Mouse (Mus musculus) megakaryocyte, embryonic 14.5 days (primary cell): ENCODE data around the gene Gemin7. TPM values are rescaled to one million over a fixed set of nuclear protein-coding genes. Genes with fewer than 3 reads are reported as not detected.

ENCODE experiments used
- H3K27me3 ChIP-seq: replicated peaks from 2 replicates; pipeline ENCODE3; 2012; ENCODE audit warnings: inconsistent platforms
- H3K36me3 ChIP-seq: replicated peaks from 2 replicates; pipeline ENCODE3; 2012; ENCODE audit warnings: low read length, inconsistent platforms, mixed read lengths
- H3K4me1 ChIP-seq: 2 replicates; pipeline ENCODE4 v1.6.1; 2012; ENCODE audit warnings: inconsistent platforms
- H3K4me3 ChIP-seq: replicated peaks from 2 replicates; pipeline ENCODE3; 2012; ENCODE audit warnings: moderate library complexity, mild to moderate bottlenecking, inconsistent platforms
- H3K9me3 ChIP-seq: 2 replicates; pipeline ENCODE4 v1.6.1; 2012; ENCODE audit warnings: inconsistent platforms
- FLI1 ChIP-seq: IDR thresholded peaks from 2 replicates; pipeline ENCODE4 v1.6.1; 2012; ENCODE audit warnings: low read length, inconsistent platforms, mixed read lengths
- GATA1 ChIP-seq: IDR thresholded peaks from 3 replicates; pipeline ENCODE4 v1.6.1; 2012; ENCODE audit warnings: mixed read lengths, low read length, inconsistent platforms, borderline replicate concordance
- polyA plus RNA-seq: library from polyadenylated mRNA; stranded (reverse); fragments of >175 nt; gene quantifications from 2 replicates; pipeline ENCODE4 v1.2.3, GENCODE M21; 2012; ENCODE audit warnings: low replicate concordance; ENCODE audit not compliant: insufficient read depth

Gene Gemin7
- polyA plus RNA-seq, 1 experiment = 69.9 TPM

- Histone ChIP-seq H3K27me3 (no peaks in the 10 kb centered on the region), H3K4me1 (peaks cover 82% of the 10 kb centered on the region), H3K36me3 (peaks cover 35% of the 10 kb centered on the region), H3K4me3 (peak overlapping the region; percentile 95), H3K9me3 (no peaks in the 10 kb centered on the region)
- TF ChIP-seq FLI1 = no peak
- no peak for TF ChIP-seq GATA1
These were observed 551 bp upstream of the Gemin7 start for GRCm38 (mm10) chr7:19577877-19578414.

DNA sequence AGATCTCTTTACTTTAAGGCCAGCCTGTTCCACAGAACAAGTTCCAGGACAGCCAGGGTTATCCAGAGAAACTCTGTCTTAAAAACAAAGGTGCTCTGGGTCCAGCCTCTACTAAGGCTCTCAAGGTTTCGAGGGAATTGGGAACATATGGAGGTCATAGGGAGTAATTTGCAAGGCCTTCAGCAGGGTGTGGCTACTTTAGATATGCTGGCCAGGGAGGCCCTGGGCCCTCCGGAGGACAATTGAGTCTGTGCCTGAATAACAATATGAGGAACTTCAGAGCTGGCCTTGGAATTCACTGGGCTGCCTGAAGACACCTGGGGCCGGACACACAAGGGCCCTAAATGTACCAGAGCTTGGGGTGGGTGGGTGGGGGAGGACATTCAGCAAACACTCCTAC is 1.8 kb downstream of the Gemin7 start:
- peaks cover 82% of the 10 kb centered on the region for H3K4me1 ChIP-seq
- TF ChIP-seq GATA1 (no peak), FLI1 (no peak)
- no peaks in the 10 kb centered on the region for H3K27me3 ChIP-seq
- no peaks in the 10 kb centered on the region for H3K9me3 ChIP-seq
- no peak overlapping the region for H3K4me3 ChIP-seq
- H3K36me3 ChIP-seq = peaks cover 23% of the 10 kb centered on the region

- H3K4me3 ChIP-seq = peak overlapping the region; percentile 95
- H3K4me1 ChIP-seq = peaks cover 83% of the 10 kb centered on the region
- H3K9me3 ChIP-seq = no peaks in the 10 kb centered on the region
- H3K36me3 ChIP-seq = peaks cover 28% of the 10 kb centered on the region
- no peak for TF ChIP-seq FLI1
- no peak for TF ChIP-seq GATA1
- no peaks in the 10 kb centered on the region for H3K27me3 ChIP-seq
These were observed 3.6 kb downstream of the Gemin7 start for GRCm38 (mm10) chr7:19573776-19574140.

- TF ChIP-seq GATA1 (no peak), FLI1 (no peak)
- Histone ChIP-seq H3K36me3 (peaks cover 32% of the 10 kb centered on the region), H3K27me3 (no peaks in the 10 kb centered on the region), H3K9me3 (no peaks in the 10 kb centered on the region), H3K4me3 (peak overlapping the region; percentile 95), H3K4me1 (peaks cover 80% of the 10 kb centered on the region)
These were observed 4.2 kb downstream of the Gemin7 start for GRCm38 (mm10) chr7:19572926-19573775.

- H3K36me3 ChIP-seq = peaks cover 60% of the 10 kb centered on the region
- H3K27me3 ChIP-seq = no peaks in the 10 kb centered on the region
- TF ChIP-seq FLI1 (no peak), GATA1 (no peak)
- H3K4me1 ChIP-seq = peaks cover 64% of the 10 kb centered on the region
- H3K9me3 ChIP-seq = no peaks in the 10 kb centered on the region
- H3K4me3 ChIP-seq = no peak overlapping the region
These were observed 7.7 kb downstream of the Gemin7 start for GRCm38 (mm10) chr7:19569647-19570046.

- Histone ChIP-seq H3K9me3 (peaks cover 3% of the 10 kb centered on the region; the same call in 1 of the 2 replicates), H3K4me3 (no peak overlapping the region), H3K36me3 (peaks cover 73% of the 10 kb centered on the region), H3K4me1 (peaks cover 69% of the 10 kb centered on the region), H3K27me3 (no peaks in the 10 kb centered on the region)
- TF ChIP-seq GATA1 = no peak
These were observed 10.0 kb downstream of the Gemin7 start for GRCm38 (mm10) chr7:19567426-19567825.

- Histone ChIP-seq H3K4me3 (no peak overlapping the region), H3K9me3 (peaks cover 3% of the 10 kb centered on the region; the same call in 1 of the 2 replicates), H3K36me3 (peaks cover 65% of the 10 kb centered on the region), H3K4me1 (peaks cover 61% of the 10 kb centered on the region), H3K27me3 (no peaks in the 10 kb centered on the region)
- TF ChIP-seq GATA1 = no peak
- no peak for TF ChIP-seq FLI1
These were observed 11.6 kb downstream of the Gemin7 start for GRCm38 (mm10) chr7:19565803-19566202.

GRCm38 (mm10) chr7:19564455-19564854 is 12.9 kb downstream of the Gemin7 start:
- Histone ChIP-seq H3K36me3 (peaks cover 54% of the 10 kb centered on the region), H3K4me3 (no peak overlapping the region), H3K9me3 (peaks cover 3% of the 10 kb centered on the region; the same call in 1 of the 2 replicates), H3K27me3 (no peaks in the 10 kb centered on the region), H3K4me1 (peaks cover 65% of the 10 kb centered on the region)
- TF ChIP-seq FLI1 = no peak
- TF ChIP-seq GATA1 = no peak

DNA sequence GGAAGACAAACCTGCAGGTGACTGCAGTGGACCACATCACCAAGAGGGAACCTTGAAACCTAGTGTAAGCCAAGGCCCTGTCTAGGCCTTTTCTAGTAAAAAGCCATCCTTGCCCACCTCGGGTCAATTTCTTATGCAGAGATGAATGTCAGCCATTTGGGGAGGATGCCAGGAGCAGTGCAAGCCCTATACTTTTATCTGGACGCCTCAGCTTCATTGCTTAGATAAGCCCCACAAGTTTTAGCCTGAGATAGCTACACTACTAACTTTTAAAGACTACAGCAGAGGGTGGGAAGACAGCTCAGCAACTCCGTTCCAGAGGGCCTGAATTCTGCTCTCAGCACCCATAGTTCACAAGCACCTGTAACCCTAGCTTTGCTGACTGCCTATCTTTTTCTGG is 13.5 kb downstream of the Gemin7 start:
- no peak for TF ChIP-seq FLI1
- TF ChIP-seq GATA1 = no peak
- H3K9me3 ChIP-seq = peaks cover 3% of the 10 kb centered on the region; the same call in 1 of the 2 replicates
- H3K27me3 ChIP-seq = no peaks in the 10 kb centered on the region
- peaks cover 65% of the 10 kb centered on the region for H3K4me1 ChIP-seq
- H3K4me3 ChIP-seq = peak overlapping the region; percentile 65
- H3K36me3 ChIP-seq = peaks cover 54% of the 10 kb centered on the region
